Mouse (Mus musculus) kidney, postnatal 4 days (tissue): ENCODE results near the gene Kcnj4.

Source experiments
- DNase-seq, 2 experiments: peaks; one replicate each; pipeline ENCODE4 v3.0.0; 2021; ENCODE audit warnings: mixed read lengths in 2 of 2

The Kcnj4 gene

DNA sequence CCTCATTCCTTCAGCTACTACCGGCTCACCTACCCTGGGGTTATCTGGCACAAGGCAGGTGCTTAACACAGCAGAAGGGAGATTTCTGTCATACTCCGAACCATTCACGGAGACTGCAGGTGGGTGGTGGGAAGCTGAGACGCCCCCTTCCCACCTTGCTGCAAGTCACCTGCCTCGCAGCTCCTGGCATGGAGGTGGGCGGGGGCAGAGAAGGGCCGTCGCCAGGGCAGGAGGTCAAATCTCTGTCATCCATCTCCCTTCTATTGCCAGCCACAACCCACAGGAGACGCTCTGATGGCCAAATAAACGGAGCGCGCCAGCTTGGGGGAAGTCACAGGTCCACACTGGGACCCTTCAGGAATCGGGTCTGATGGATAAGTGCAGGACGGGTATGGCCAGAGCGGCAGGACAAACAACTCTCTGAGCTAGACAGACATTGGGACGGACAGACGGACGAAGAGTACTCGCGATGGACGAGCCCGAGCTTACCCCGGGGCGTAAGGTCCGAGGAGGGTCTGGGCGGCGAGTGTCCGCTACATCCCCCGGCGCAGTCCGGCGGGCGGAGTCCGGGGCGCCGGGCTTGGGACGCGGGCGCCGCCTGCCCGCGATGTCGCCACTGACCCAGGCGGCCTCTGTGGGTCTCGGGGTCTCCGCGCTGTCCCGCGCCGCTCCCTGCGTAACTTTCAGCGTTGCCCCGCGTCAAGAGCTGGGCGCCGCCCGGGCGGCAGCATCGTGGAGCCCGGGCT is at the start of gene Kcnj4:
Gene Kcnj4, minus strand, starts transcription at position 535 of the 746 bp plus-strand sequence.
- DNase-seq: no peak

GRCm38 (mm10) chr15:79552566-79552965 is 47.5 kb upstream of the Kcnj4 start:
- no peak for DNase-seq

DNA sequence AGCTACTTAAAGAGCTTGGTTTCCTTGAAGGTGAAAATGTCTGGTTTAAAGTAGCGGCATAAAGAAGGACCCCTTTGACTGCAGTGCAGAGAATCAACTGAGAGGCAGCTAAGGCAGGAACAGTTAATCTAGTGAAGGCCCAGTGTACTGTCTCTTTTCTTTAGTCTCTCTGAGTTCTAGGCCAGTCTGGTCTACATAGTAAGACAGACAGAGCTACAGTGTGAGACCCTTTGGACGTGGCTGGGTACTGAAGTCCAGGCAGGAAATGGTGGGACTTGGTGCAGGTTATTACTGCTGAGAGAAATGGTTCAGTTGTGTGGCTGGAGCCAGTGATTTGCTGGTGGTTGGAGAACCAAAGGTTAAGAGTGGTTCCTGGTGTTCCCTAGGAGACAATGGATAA is 43.2 kb upstream of the Kcnj4 start:
- DNase-seq: no peak

DNA sequence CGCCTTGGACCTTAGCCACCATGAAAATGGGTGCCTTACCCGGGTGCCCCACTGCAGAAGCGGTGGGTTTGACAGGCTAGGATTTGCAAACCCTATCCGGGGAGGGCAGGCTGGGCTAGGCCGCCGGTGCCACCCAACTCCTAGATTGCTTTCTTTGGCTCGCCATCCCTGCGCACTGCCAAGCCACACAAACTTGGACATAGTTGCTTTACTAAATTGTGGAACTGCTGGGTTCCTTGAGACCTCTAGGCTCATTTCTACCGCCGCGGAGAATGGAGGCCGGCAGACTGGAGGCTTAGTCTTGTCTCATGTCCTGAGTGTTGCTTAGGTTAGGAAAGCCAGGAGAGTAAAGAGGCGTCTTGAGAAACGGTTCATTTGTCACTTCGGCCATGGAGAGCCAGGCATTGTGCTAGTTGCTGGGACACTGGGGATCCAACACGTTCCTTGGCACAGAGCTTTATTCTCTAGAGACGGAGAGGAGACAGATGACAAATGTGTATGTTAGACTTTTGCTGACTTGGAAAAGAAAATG is 42.3 kb upstream of the Kcnj4 start:
- no peak for DNase-seq

DNA sequence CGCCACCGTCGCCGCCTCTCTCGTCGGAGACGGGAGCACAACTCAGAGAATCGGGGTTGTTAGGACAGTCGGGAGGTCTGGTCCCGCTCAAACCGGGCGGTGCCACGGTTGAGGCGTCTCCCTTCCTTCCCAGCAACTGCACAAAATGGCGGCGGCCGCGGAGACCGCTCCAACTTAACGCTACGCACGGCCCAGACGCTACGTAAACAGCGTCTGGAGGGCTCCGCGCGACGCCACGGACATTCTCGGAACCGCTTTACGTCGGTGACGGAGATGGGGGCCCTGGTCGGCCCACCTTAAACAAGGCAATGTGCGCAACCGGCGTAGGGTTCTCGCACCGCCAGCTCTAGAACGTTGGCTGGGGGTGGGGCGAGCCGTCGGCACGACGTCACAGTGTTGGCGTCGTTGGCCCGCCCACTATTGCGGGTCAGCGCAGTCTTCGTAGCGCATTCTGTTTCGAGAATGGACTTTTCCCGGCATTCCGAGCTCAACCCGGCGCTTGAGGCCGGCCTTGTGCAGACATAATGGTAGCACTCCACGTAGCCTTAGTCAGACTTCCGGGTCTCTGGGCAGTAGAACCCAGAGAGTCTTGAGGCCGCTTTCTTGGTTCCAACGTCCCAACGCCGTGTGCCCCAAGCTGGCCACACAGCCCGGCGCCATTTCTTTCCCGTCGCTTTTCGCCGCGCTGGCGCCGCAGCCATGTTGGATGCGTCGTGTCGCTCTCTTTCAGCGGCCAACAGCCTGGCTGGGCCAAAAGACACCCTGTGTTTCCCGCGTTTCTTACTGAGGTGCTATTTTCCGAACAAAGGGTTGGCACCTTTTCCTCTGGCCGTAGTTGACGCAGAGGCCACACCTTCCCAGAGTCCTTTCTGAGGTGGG is 41.6 kb upstream of the Kcnj4 start, which contains the start of gene Ddx17:
Gene Ddx17, minus strand, starts transcription at position 332 of the 879 bp plus-strand sequence.
- DNase-seq: peak; percentile 99

DNA sequence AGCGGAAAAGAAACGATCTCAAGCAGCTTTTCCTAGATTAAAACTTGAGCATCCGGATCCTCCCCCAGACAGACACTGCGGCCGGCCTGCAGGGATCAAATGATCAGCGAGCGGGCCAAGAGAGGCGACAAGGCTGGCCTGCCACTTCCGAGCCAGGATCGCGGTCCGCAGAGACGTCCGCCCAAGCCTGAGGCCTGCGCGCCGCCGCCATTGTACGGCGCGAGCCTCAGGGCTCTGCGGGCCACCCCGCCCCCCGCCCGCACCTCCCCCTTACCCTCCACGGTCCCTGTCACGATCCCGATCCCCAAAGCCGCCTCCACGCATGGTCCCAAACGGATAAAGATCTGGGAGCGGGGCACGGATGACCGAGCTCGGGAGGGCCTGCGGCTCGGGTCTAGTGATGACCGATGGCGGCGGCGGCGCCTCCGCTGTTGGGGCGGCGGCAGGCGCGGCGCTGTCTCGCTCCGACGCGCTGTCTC is 40.9 kb upstream of the Kcnj4 start:
- peak; percentile 79 to 89 for DNase-seq

DNA sequence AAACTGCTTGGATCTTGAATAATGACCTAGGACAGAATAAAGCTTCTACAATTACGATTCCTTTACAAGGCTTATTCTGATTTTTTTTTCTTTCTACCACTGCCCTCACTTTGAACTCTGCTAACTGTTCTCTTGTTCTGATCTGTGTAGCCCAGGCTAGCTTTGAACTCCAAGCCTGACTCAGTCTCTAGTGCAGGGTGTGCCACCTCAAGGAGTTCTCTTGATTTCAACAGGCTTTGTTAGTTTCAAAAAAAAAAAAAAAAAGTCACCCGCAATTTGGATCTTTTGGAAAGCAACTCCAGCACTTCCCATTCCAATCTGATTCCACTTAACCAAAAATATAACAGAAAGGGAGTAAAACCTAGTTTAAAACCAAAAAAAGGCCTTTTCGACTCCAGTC is 40.5 kb upstream of the Kcnj4 start:
- no peak for DNase-seq

- no peak for DNase-seq
These were observed 38.9 kb upstream of the Kcnj4 start for GRCm38 (mm10) chr15:79543968-79544367.

DNA sequence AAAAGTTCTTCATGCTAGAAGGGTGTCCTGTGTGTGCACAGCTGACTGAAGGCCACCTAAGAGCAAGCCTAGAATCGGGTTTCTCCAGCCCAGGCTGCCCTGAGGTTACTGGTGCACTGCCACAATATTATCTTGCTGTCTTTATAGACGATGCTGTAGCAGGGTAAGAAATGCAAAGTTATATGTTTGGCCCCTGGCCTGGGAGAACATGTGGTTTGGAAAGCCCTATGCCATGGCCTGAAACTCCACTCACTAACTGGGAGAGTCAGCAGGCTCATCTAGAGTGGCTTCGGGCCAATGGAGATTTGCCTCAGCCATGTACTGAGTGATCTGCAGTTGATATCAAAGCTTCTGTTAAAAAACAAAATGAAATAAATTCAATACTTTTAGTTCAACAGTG is 28.8 kb upstream of the Kcnj4 start:
- no peak for DNase-seq

GRCm38 (mm10) chr15:79529935-79530334 is 24.9 kb upstream of the Kcnj4 start:
- DNase-seq: no peak

DNA sequence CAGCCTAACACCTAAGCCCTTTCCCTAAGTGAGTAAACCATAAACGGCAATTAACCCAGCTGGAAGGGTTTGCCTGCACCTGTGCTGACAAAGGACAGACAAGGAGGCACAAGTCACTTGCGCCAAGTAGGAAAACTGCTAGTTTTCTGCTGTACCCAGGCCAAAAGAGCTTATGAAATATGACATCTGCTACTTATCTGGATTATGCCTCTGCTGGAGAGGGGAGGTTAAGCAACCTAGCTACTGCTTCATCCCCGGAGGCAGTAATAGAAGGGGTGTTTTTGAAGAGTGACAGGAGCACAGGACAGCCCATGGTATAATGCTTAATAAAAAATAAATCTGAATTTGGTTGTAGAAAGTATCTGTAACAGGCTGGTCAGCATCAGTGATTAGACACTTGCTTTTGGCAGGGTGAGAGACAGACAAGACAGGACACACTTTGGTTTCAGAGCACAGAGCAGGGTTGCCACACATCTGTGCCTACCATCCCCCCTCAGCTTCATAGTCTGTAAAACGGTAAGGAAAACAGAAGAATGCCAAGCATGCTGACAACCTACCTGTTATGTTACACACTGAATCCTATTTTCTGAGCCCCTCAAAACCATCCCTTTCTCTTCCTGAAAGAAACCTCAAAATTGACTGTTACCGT is 23.1 kb upstream of the Kcnj4 start:
- DNase-seq: no peak

DNA sequence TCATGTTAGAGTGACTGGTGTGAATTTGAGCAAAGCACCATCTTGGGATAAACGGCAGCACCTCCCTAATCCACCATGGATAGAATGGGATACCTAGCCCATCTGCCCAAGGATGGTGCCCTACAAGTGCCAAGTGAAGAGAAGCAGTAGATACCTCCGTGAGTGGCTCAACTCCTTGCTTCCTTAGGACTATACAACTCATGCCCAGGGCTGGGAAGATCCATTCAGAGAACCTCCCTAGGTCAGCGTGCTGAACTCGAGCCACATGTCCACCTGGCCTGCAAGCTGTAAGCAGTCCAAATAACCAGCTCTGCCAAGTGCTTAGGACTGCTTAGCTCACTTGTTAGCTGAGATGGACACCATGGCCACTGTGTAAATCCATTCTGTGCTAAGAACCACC is 22.2 kb upstream of the Kcnj4 start:
- no peak for DNase-seq

DNA sequence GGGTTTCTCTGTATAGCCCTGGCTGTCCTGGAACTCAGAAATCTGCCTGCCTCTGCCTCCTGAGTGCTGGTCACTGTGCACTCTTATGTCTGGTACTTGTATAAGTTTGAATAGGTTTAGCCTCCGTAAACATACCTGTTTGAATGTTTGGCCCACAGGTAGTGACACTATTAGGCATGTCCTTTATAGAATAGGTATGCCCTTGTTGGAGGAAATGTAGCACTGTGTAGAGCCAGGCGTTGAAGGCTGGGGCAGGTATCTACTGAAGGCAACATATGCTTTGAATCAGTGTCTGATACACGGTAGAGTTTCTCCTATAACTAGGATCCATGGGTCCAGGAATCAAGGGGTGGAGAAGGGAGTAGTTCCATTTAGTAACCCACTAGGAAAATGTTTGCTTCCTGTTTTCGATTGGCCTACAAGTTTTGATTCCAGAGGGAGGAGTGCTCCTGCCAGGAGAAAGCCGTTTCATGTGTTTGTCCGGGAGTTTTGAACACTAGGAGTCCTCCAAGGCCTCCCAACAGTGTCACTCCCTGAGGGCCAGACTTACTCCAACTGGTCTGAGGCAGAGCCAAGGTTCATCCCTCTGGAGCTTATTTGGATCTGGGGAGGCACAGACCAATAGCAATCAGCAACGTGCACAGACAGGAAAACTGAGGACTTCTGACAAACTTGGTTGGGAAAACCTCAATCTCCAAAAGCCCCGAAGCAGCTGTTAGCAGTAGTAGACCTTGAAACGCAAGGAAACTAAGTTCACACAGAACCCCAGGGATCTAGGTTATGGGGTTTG is 21.1 kb upstream of the Kcnj4 start:
- no peak for DNase-seq

- no peak for DNase-seq
These were observed 20.5 kb upstream of the Kcnj4 start for GRCm38 (mm10) chr15:79525564-79525963.

GRCm38 (mm10) chr15:79519400-79520220 is 14.6 kb upstream of the Kcnj4 start:
- DNase-seq: no peak

DNA sequence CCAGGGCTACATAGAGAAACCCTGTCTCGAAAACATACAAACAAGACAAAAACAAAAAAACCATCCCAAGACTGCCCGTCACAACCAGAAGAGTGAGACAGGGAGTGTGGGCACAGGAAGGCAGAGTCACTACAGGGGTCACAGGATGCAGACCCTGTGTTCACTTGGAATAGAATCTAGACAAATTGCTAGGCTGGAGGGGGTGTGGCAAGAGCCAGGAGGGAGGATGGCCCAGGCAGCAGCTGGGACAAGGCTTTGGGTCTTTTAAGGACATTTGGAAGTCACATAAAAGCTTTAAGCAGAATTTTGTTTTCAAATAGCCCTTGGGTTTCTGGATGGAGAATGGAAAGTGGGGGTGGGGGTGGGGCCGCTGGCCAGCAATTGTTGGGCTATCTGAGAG is 13.5 kb upstream of the Kcnj4 start:
- DNase-seq: no peak

- DNase-seq: no peak
These were observed 12.7 kb upstream of the Kcnj4 start for GRCm38 (mm10) chr15:79517710-79518109.

DNA sequence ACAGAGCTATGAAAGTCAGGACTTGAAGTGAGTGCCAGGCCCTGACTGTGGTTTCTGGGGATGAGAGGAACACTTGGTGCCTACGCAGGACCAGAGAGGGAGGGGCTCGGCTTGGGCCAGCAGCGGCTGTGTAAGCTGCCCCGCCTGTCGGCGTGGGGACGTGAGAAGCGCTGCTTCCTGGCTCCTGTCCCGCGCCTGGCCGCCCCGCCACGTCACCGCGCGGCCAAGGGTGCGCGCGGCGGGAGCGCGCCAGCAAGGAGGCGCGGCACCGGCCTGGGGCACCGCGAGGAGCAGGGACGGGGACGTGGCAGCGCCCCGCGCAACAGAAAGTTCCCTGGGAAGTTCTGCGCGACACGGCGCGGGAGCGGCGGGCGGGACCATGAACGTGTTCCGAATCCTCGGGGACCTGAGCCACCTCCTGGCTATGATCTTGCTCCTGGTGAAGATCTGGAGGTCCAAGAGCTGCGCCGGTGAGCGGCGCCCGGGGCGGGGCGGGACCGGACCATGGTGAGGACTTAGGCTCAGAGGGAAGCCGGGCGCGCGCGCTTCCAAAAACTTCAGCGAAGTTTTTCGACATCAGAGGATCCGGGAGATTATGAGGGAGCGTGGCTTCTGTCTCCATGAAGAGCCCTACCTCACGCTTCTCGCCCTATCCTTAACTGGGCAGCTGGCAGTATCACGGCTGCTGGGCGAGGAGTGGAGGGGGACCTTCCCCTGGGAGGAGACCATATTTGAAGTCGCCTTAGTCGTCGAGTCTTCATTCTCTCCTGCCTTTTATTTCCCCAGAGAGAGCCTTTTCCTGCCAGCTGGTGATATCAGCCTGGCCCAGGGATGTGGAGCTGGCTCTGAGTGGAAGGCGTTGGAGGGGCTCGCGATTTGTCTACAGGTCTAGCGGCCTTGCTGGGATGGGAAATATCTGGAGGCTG is 11.4 kb upstream of the Kcnj4 start, which contains the start of gene Kdelr3:
Gene Kdelr3, plus strand, starts transcription at position 241 of the 926 bp plus-strand sequence.
- DNase-seq: peak; percentile 83 to 89

GRCm38 (mm10) chr15:79513940-79514339 is 8.9 kb upstream of the Kcnj4 start:
- peak; percentile 72 to 78 for DNase-seq
